Mouse (Mus musculus) ovary, postnatal 10 days (tissue): ENCODE data around the gene Rpa1.
A peak's percentile ranks its signal among the peaks of the same experiment; 100 is the strongest.
"Not testable (repeated sequence)": the region's sequence is repeated elsewhere in the genome, so short reads cannot be mapped to it uniquely, and the experiment has no call there.

ENCODE experiments used
- DNase-seq: peaks from one replicate; pipeline ENCODE4 v3.0.0; 2022; ENCODE audit warnings: low spot score

The Rpa1 gene

GRCm38 (mm10) chr11:75323326-75323737 lies 24.8 kb downstream of the Rpa1 start:
- DNase-seq: no peak

- no peak for DNase-seq
These were observed 28.9 kb downstream of the Rpa1 start for GRCm38 (mm10) chr11:75319246-75319645.

- DNase-seq: no peak
These were observed 29.5 kb downstream of the Rpa1 start for GRCm38 (mm10) chr11:75318351-75319221.

GRCm38 (mm10) chr11:75313834-75314233 lies 34.3 kb downstream of the Rpa1 start:
- DNase-seq: no peak

GRCm38 (mm10) chr11:75311751-75312150 lies 36.4 kb downstream of the Rpa1 start:
- no peak for DNase-seq

- no peak for DNase-seq
These were observed 37.3 kb downstream of the Rpa1 start for GRCm38 (mm10) chr11:75310813-75311212.

- DNase-seq: no peak
These were observed 39.5 kb downstream of the Rpa1 start for GRCm38 (mm10) chr11:75308650-75309049.

GRCm38 (mm10) chr11:75304797-75305196 lies 43.3 kb downstream of the Rpa1 start:
- DNase-seq: no peak

- no peak for DNase-seq
These were observed 47.2 kb downstream of the Rpa1 start for GRCm38 (mm10) chr11:75300954-75301353.

- DNase-seq: no peak
These were observed 48.3 kb downstream of the Rpa1 start for GRCm38 (mm10) chr11:75299786-75300185.

- DNase-seq: no peak
These were observed 49.6 kb downstream of the Rpa1 start for GRCm38 (mm10) chr11:75298491-75298890.

GRCm38 (mm10) chr11:75297631-75298030 lies 50.5 kb downstream of the Rpa1 start:
- DNase-seq: no peak

- no peak for DNase-seq
These were observed 51.6 kb downstream of the Rpa1 start for GRCm38 (mm10) chr11:75296406-75297005.

- DNase-seq: not testable (repeated sequence)
These were observed 52.6 kb downstream of the Rpa1 start for GRCm38 (mm10) chr11:75295534-75295933.

GRCm38 (mm10) chr11:75294862-75295261 lies 53.3 kb downstream of the Rpa1 start:
- DNase-seq: no peak

GRCm38 (mm10) chr11:75293852-75294361 lies 54.2 kb downstream of the Rpa1 start:
- no peak for DNase-seq

GRCm38 (mm10) chr11:75292281-75292680 lies 55.8 kb downstream of the Rpa1 start:
- no peak for DNase-seq

GRCm38 (mm10) chr11:75291389-75292215 lies 56.5 kb downstream of the Rpa1 start:
- no peak for DNase-seq

- DNase-seq: peak; percentile 83
These were observed 57.4 kb downstream of the Rpa1 start for GRCm38 (mm10) chr11:75290566-75291271.

- DNase-seq: no peak
These were observed 59.0 kb downstream of the Rpa1 start for GRCm38 (mm10) chr11:75289120-75289519.

GRCm38 (mm10) chr11:75288517-75288916 lies 59.6 kb downstream of the Rpa1 start:
- DNase-seq: no peak

- DNase-seq: no peak
These were observed 60.2 kb downstream of the Rpa1 start for GRCm38 (mm10) chr11:75287940-75288339.
